Mouse (Mus musculus) urinary bladder, postnatal 4 days (tissue): ENCODE results near the gene Kcnq1.

Experiments
- DNase-seq, 2 experiments: peaks; one replicate each; pipeline ENCODE4 v3.0.0; 2021 to 2022; ENCODE audit warnings: low spot score in 2 of 2

Gene Kcnq1

GRCm38 (mm10) chr7:143461920-143462319 is 355.8 kb downstream of the Kcnq1 start:
- DNase-seq = no peak

GRCm38 (mm10) chr7:143462516-143462915 is 356.4 kb downstream of the Kcnq1 start:
- no peak for DNase-seq

DNA sequence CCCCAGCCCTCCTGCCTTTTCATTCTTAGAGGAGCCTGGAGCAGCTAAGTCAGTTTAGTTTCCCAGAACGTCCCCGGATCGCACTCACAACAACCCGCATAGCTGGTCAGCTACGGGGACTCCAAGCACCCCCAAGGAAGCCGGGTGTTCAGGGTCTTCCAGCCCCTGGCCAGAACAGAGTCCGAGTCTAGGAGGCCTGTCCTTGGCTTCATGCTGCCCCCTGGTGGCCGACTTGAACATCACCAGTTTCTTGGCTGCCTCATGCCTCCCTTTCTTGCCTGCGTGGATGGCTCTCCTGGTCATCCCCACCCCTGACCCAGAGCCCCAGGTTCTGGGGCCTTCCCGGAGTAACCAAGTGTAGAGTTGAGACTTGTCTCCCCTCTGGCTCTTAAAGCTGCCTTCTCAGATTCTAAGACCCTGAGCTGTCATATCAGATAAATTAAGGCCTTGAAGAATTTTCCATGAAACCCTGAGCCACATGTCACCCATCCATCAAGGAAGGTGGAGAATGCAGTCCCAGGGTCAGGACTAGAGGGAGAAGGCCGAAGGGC is 357.8 kb downstream of the Kcnq1 start:
- DNase-seq = peak; percentile 67 to 85

GRCm38 (mm10) chr7:143464811-143465560 is 358.8 kb downstream of the Kcnq1 start:
- peak; percentile 65 to 77 for DNase-seq

DNA sequence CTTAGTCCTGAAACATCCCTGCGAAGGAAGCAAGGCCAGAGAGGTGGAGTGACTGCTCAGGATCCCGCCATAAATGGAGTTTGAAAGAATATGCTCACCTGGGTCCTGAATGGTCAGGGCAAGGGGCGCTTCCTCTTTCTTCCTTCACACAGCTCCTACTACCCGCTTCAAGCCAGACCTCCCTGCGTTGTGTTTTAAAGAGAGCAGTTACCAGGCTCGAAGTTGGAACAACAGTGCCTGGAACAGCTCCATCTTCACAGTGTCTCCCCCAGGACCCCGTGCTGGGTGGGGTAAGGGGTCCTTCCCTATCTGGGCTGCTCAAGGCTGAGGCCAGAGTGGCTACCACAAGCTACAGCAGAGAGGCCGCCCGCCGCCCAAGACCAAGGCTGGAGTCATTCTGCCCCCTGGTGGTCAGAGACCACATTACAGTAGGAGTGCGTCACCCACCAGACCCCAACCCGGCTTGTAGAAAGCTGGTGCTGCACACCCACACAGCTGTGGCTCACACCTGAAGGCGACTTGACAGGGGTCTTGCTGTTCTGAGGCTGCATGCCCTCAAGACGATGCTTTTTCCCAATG is 360.0 kb downstream of the Kcnq1 start:
- DNase-seq = peak; percentile 74 to 89

DNA sequence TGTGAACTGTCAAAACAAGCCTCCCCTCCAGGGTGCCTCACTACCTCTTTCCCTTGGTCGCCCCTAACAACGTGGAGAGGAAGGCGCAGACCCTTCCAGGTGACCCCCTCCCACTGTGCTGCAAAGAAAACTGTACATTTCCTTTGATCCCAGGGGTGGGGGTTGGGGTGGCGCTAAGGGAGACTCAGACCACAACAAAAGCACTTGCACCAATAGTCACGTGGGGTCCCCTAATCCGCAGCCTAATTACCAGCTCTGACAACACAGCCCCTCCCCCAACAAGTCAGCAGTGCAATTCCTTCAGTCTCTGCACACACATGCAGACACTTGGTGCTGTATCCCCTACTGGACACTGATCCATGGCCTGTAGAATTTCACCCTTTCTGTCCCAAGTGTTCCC is 361.6 kb downstream of the Kcnq1 start:
- DNase-seq = no peak

GRCm38 (mm10) chr7:143469946-143470345 is 363.8 kb downstream of the Kcnq1 start:
- DNase-seq = peak; percentile 75 to 86

DNA sequence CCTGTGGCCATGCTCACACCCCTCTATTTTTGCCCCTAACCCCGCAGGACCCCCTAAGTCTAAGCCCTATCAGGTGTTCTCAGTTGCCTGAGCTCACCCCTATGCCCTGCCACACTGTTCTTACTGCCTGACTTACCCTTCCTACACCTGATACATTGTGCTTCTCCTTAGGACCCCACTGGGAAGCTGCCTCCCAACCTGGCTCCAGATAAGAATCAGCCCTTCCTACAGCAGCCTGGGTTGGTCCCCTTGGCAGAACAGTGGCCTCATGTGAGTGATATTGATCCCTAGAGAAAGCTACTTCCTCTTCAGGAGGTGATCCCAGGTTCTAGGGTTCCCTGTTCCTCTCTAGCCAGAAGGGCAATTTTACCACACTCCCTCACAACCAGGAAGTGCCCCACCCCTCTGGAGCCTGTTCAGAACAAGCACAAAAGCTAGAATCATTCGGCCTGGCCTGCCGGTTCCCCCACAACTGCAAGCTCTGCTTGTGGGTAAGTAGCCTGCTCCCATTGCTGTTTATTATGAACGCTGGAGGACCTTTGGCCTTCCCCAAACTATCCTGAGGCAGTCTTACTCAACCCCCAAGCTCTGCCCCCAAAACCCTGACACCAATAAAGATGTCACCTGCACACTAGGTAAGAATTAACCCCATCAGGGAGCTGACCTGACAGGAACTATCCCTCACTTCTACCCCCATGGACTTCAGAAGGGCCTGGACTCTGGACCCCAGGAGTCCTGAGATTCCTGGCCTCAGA is 367.4 kb downstream of the Kcnq1 start, which contains the start of gene Slc22a18:
TSS of gene Slc22a18 (plus strand) at position 390 of the 755 bp plus-strand sequence.
- DNase-seq = peak in 1 of 2 experiments; percentile 32

GRCm38 (mm10) chr7:143474811-143475210 is 368.6 kb downstream of the Kcnq1 start:
- DNase-seq = no peak

- DNase-seq = no peak
Observed at GRCm38 (mm10) chr7:143475876-143476275, 369.7 kb downstream of the Kcnq1 start.
